Mouse (Mus musculus): ENCODE data around the gene Otud4.
"Not testable (repeated sequence)": the region's sequence is repeated elsewhere in the genome, so short reads cannot be mapped to it uniquely, and the experiment has no call there.

Gene Otud4

DNA sequence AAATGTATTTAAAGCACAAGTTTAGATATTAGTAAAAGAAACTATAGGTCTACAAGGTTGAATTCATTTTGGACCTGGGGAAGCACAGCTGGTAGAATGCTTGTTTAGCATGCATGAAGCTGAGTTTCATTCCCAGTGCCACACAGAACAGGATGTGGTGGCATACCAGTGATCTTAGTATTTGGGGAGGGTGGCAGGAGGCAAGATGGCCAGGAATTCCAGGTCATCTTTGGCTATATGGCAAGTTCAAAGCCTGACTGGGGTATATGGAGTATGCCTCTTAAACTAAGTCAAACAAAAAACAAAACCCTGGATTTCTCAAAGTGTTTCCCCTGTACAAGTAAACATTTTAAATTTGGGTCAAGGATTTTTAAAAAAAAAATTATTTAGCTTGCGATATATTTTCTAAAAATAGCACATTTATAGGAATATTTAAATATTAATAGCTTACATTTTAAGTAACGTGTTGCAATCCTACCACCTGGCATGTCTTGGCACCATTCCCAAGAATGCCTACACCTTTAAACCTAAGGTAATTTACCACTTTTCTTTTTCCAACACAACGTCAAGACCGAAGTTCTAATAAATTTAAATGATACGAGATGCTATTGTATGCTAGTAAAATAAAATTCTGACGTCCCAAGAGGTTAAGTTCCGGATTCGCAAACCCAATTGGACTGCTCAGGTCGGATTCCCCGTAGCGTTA, 1.3 kb upstream of the Otud4 start:
- no peak for DNase-seq (ENCODE audit: low read depth, low spot score)

DNA sequence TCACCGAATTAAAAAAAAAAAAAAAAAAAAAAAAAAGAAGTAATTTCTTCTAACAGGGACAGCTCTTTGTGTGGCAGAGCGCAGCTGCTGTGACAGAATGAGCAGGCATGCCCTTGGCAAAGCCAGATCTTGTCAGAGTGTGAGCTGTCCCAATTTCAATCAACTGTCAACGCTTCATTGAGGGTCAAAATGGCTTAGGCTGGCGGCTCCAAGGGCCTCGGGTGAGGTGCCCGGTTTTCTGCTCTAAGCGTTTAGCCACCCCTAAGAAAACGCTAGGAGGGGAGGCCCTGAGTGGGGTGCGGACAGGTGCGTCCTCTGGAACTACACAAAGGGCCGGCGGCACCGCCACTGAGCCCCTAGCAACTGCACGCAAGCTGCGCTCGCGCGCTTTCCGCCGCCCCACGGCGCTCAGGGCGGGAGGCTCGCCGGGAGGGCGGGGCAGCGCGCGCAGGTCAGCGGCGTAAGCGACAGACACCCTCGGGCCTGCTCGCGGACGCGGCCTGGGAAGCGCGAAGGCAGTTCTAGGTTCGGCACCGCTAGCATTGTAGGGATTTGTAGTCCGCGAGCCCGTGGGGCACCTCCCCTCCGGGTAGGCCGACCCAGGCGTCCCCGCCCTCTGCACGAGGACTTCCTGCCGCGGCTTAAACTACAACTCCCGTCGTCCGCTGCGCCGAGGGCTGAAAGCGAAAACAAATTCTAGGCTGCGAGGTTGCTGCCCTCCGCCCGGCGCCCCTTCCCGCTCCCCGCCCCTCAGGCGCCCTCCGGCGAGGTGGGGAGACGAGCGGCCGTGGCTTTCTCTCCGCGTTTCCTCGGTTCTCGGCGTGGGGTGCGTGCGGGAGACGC, 490 bp upstream of the Otud4 start:
- DNase-seq (ENCODE audit: low read depth, low spot score) = peak; percentile 99

DNA sequence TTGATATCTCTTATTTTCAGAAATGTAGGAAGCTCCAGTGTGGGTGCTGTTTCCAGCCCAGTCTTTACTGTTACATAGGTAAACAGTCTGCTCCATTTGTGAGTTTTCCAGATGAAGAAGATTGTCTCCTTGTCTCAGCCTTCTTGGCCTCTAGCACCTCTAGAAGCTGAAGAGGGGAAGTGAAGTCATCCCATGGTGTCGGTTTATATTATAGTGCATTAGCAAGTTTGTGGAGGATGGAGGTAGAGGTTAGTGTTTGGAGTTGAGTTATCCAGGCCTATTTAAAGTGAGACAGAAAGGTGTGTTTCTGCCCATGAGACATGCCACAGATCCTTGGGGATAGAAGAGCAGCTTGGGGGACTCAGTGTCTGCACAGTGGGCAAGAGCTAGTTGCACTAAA, 1.7 kb downstream of the Otud4 start:
- no peak for DNase-seq (ENCODE audit: low read depth, low spot score)

DNA sequence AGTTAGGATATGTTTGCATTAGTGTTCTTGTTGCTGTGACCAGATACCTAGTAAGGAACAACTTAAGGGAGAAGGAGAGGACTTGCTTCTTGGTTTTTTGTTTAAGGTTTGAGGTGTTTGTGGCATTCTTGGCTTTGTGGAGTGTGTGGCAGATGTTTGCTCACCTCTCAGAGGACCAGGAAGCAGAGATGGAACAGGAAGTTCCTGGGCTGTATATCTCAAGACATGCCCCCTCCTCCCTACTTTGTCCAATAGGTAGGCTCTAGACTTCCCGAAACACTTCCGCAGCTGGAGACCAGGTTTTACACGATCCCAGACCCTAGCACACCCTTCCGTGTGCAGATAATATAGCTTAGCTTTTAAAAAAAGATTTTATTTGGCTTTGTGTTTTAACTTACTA, 10.2 kb downstream of the Otud4 start:
- DNase-seq (ENCODE audit: low read depth, low spot score) = no peak

DNA sequence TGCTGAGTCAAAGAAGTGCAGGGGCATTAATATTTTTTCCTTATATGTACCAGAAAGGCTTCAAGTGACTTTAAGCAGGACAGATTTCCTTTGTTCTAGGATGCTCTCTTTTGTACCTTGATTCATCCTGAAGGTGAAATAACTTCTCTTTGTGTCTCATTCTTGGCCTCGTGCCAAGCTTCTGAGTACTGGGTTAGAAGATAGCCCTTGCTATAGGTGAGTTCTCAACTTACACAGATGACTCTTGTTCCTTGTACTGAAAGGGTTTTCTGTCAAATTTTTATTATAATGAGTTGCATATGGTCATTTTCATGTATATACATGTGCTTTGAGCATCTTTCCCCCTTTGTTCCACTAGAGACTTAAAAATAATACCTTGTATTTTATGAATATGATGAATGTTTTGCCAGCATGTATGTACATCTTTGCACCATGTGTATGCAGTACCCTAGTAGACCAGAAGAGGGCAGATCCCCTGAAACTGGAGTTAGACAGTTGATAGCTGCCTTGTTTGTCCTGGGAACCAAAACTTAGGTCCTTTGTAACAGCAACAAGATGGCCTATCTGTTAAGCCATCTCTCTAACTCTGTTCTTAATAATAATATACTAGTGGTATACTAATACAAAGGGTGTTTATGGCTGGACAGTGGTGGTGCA, 10.9 kb downstream of the Otud4 start:
- peak; percentile 52 for DNase-seq (ENCODE audit: low read depth, low spot score)

DNA sequence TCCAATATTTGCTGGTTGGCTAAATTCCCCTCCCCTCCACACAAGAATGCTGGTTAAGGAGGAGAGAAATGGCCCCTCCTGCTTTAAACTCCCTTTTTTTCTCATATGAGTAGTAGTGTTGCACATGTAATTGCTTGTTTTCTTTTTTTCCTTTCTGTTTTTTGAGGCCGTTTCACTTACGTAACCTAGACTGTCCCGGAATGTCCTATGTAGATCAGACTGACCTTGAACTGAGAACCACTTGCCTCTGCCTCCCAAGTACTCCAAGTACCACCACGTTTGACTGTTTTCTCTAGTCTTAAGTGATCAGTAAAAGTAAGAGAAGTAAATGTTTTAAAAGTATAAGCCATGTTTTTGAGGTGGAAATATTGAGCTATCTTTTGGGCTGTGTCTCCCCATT, 14.3 kb downstream of the Otud4 start:
- DNase-seq (ENCODE audit: low read depth, low spot score) = no peak

DNA sequence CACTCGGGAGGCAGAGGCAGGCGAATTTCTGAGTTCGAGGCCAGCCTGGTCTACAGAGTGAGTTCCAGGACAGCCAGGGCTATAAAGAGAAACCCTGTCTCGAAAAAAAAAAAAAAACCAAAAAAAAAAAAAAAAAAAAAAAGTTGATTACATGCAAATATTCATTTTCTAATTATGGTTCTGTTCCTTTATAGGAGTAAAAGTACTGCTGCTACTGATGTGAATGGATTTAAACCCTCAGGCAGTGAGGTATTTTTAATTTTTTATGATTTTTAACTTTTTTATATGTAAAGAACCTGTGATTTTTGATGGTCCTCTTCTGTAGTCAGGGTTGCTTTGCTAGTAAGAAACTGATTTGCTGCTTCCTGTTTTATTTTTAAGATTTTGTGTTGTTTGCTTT, 19.3 kb downstream of the Otud4 start:
- DNase-seq (ENCODE audit: low read depth, low spot score) = not testable (repeated sequence)

DNA sequence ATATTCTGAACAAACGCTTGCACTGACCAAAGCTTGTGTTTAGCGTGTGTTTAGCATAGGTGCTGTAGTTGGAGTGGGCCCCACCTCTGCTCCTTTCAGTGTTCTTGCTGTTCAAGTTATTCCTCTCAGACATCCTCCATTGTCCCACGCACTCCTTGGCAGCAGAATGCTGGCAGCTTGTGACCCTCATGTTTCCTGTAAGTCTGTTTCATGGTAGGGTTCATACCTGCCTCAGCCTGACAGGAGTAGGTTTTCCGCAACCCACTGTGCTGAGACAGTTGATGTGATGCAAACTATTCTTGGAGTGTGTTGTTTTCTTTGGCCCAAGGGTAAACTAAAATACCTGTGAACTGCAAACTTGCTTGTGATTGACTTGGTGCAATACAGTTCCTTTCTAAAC, 37.0 kb downstream of the Otud4 start:
- DNase-seq (ENCODE audit: low read depth, low spot score) = no peak

DNA sequence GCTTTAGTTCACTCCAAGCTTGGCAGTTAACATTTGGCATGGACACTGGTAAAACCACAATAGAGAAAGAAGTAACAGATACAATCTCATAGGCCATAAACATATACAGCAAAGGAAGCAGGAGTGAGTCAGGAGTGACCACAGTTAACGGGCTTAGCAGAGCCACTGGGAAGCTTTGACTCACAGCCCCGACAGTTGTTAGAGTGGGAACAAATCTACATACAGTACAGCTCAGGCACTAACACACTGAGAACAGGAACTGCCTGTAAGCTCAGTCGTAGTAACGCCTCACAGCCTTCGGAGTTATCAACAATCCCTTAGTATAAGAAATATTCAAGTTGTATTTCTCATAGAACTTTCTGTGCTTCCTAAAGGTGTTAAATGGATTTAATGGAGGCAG, 39.6 kb downstream of the Otud4 start:
- DNase-seq (ENCODE audit: low read depth, low spot score) = no peak

DNA sequence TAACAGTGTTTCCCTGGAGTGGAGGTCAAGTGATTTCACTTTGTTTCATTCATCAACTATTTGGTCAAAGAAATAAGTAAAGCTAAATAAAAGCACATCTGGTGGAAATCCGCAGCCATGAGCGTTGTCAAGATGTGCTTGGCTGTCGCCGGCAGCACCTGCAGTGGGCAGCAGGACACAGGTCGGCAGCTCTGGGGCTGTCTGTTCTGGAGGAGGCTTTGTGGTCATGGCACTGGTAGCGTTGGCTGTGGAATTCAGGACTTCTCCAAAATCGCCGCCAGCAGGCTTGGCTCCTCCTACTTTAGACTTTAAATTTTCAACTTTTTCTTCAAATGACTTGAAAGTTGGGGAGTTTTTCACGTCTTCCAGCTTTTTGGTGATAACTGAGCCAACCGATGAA, 40.7 kb downstream of the Otud4 start:
- DNase-seq (ENCODE audit: low read depth, low spot score) = not testable (repeated sequence)

DNA sequence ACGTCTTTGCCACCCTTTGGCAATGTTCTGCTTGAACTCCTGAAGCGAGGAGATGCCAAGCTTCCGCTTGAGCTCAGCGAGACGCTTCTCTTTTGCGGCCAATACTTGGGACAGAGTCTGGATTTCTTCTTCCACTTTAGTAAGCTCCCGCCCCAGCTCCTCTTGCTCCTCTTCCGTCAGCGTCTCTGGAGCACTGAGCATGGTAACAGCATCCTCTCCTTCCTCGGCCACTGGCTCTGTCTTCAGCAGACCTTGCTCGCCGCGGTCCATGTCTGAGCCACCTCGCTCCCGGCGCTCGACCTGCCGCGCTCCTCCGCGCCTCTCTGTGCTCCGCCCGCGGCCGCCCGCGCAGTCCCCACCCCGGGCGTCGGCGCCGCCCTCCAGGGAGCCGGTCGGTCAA, 41.1 kb downstream of the Otud4 start:
- DNase-seq (ENCODE audit: low read depth, low spot score) = no peak

DNA sequence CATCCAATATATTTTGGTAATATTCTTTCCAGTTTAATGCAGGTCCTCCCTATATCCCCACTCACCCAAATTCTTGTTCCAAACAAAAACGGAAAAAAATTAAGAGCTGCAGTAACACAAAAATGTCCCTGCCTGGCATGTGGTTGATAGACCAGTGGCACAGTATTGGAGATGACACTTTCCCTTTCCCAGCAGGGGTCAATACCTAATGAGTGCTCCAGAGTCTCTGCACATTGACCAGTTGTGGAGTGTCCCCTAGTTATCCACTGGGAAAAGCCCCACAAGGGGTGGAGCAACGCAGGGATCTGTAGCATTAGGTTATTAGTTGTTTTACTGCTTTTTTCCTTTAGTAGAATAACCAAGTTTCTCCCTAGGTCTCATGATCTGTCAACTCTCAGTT, 41.5 kb downstream of the Otud4 start:
- DNase-seq (ENCODE audit: low read depth, low spot score) = no peak

DNA sequence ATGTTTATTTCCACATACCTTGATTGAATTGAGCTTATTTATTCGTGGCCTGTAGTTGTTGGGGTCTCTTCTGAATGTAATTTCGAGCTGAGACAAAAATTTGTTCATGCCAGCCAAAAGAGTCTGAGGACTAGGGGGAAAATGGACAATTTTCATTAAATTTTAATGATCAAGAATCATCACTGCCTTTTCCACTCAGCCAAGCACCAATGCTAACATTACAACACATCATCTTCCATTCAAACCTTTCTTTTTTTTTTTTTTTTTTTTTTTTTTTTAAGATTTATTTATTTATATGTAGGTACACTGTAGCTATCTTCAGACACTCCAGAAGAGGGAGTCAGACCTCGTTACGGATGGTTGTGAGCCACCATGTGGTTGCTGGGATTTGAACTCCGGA, 46.5 kb downstream of the Otud4 start:
- DNase-seq (ENCODE audit: low read depth, low spot score) = not testable (repeated sequence)

DNA sequence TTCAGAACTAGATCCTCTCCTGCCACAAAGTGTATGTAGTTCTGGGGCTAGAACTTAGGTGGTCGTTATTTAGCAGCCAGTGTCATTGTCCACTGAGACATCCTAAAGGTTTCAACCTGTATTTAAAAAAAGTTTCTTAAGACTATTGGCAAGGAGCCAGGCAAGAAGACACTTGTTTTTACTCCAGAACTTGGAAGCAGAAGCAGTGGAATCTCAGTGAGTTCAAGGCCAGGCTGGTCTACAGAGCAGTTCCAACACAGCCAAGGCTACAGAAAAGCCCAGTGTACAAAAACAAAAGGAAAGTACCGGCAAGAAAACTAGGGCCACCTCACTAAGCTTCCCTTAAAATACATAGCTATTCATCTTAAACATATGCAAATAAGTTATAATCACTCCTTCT, 53.1 kb downstream of the Otud4 start:
- no peak for DNase-seq (ENCODE audit: low read depth, low spot score)

DNA sequence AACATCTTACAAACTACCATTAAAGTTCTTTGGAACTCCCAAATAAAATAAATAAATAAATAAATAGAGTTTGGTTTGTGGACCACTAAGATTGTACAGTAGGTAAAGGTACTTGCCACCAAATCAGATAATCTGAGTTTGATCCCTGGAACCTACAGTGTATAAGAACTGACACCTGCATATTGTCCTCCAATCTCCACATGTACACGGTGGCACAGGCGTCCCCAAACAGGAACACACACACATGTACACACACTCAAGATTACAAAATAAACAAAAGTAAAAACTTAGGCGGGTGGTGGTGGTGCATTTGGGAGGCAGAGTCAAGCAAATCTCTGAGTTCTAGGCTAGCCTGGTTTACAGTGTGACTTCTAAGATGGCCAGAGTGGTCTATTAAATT, 67.3 kb downstream of the Otud4 start:
- no peak for DNase-seq (ENCODE audit: low read depth, low spot score)

DNA sequence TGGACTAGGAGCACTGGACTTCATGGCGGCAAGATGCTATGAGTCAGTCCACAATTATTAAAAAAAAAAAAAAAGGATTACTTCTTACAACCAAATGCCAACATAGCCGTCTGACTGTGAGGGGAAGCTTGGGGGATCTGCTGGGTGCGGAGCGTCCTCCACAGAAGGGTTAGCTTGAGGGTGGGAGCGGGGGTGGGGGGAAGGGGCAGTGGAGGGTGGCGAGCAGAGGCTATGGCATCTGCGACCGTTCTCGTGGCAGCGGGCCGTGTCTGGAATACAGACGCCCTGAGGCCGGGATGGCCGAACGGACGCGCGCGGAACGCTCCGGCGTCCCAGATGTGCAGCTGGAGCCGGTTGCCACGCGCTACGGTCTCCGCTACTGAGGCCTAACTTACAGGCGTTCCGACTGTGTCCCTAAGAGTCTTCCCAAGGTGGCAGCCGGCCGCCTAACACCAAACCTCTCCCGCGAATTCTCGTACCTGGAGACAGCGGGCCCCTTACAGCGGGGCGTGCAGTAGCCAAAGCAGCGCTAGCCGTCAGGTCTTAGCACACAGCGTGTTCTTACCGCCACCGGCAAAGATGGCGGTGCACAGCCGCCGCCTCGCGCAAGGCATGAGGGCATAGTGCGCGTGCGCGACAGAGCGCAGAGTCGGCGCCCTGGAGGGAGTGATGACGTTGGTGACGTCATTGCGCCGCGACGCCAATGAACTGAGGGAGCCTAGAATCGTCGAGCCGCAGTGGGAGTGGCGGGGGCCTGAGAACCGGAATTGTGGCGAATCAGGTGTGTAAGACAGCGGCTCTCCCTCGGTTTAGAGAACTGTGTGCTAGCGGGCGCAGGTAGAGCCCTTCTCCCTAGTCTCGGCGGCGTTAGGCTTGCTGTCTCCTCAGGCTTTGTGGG, 71.9 kb downstream of the Otud4 start, which contains the start of the genes Abce1 and Anapc10:
TSS of gene Abce1 (minus strand) at position 677 of the 898 bp plus-strand sequence.
TSS of gene Anapc10 (plus strand) at position 757 of the 898 bp plus-strand sequence.
- peak; percentile 100 for DNase-seq (ENCODE audit: low read depth, low spot score)

DNA sequence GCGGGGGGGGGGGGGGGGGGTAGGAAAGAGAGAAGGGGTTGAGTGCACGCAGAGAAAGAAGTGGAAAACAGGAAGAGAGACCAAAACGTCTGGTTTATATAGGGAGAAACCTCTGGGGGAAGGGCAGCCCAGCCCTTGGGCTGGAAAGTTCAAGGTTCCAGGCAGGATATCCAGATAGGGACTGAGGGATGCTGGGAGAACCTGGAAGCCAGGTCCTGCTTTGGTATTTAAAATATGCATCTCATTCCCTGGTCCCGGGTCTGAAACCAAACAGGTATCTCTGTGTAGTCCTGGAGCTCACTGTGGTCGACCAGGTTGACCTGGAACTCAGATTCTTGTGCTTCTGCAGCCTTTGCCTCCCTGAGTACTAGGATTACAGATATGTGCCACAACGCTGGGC, 73.3 kb downstream of the Otud4 start:
- no peak for DNase-seq (ENCODE audit: low read depth, low spot score)

DNA sequence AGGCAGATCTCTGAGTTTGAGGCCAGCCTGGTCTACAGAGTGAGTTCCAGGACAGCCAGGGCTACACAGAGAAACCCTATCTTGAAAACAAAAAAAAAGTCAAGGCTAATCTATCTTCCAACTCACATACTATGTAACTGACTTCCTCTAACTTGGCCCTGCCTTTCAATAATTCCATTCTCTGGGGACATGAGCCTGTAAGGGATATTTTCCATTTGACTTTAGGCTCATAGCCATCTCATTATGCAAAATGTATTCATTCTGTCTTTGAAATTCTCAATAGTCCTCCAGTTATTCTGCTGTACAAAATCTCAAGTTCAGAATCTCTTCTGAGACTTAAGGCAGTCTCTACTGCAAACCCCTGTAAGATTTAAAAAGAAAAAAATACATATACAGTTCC, 82.1 kb downstream of the Otud4 start:
- no peak for DNase-seq (ENCODE audit: low read depth, low spot score)

DNA sequence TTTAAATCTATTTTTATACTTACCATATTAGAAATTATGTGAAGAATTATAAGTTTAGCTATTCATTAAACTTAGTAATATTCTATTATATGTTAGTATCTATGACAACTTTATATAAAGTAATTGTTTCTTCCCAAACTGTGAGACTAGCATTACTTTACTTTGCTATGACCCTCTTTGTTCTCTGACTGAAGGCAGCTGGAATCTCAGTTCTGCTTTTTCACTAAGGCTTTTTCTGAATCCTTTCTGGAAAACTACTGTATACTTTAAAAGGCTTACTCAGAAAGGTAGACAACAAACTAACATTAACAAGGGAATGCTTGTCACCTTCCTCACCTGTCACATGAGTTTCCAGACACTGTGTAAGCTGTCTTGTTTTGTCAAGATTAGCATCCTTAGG, 83.9 kb downstream of the Otud4 start:
- DNase-seq (ENCODE audit: low read depth, low spot score) = no peak

DNA sequence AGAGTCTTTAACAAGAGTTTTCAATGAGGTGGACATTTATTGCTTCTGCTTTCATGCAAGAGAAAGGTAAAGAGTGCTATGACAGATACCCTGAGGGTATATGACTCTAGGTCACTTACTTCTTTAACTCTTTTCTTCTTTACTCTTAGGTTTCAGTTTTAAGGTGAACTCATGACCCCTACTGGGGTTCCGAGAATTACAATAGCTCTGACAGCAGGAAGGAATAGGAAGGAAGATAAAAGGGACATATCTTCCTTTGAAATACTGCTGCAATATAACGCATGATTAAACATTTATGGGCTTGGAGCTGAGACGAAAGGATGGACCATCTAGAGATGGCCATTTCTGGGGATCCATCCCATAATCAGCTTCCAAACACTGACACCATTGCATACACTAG, 85.2 kb downstream of the Otud4 start:
- no peak for DNase-seq (ENCODE audit: low read depth, low spot score)

Data from mesoderm, embryonic 11.5 days (tissue).